Mouse (Mus musculus) lung, adult 18-20 months (tissue): Measurements from ENCODE around the gene Dhodh.

Experiments used
- DNase-seq, 2 experiments: peaks; one replicate each; pipeline ENCODE4 v3.0.0; 2022; ENCODE audit warnings: mixed read lengths in 2 of 2

The Dhodh gene

GRCm38 (mm10) chr8:109608271-109609152 lies at the start of gene Dhodh:
Gene Dhodh (minus strand): TSS chr8:109608673.
- DNase-seq, result peak; percentile 97

GRCm38 (mm10) chr8:109656860-109657259 lies 48.4 kb upstream of the Dhodh start:
- DNase-seq, result no peak

- DNase-seq, result no peak
Observed at GRCm38 (mm10) chr8:109650801-109651200, 42.3 kb upstream of the Dhodh start.

- DNase-seq, result no peak
Observed at GRCm38 (mm10) chr8:109648469-109648868, 40.0 kb upstream of the Dhodh start.

GRCm38 (mm10) chr8:109647331-109647730 lies 38.9 kb upstream of the Dhodh start:
- no peak for DNase-seq

- DNase-seq, result no peak
Observed at GRCm38 (mm10) chr8:109641236-109641635, 32.8 kb upstream of the Dhodh start.

GRCm38 (mm10) chr8:109640410-109640809 lies 31.9 kb upstream of the Dhodh start:
- no peak for DNase-seq

- DNase-seq, result no peak
Observed at GRCm38 (mm10) chr8:109638851-109639250, 30.4 kb upstream of the Dhodh start.

- no peak for DNase-seq
Observed at GRCm38 (mm10) chr8:109635146-109635545, 26.7 kb upstream of the Dhodh start.

- DNase-seq, result no peak
Observed at GRCm38 (mm10) chr8:109632498-109632897, 24.0 kb upstream of the Dhodh start.

- no peak for DNase-seq
Observed at GRCm38 (mm10) chr8:109628638-109629037, 20.2 kb upstream of the Dhodh start.

GRCm38 (mm10) chr8:109615569-109615968 lies 7.1 kb upstream of the Dhodh start:
- no peak for DNase-seq

- DNase-seq, result no peak
Observed at GRCm38 (mm10) chr8:109614243-109615210, 6.1 kb upstream of the Dhodh start, which contains the start of gene Pkd1l3. Gene Pkd1l3 (plus strand): TSS chr8:109614517.

GRCm38 (mm10) chr8:109609153-109609502 lies 655 bp upstream of the Dhodh start:
- peak; percentile 42 to 52 for DNase-seq

GRCm38 (mm10) chr8:109607650-109608049 lies 823 bp downstream of the Dhodh start:
- no peak for DNase-seq

- DNase-seq, result no peak
Observed at GRCm38 (mm10) chr8:109606725-109607124, 1.7 kb downstream of the Dhodh start.

GRCm38 (mm10) chr8:109595854-109596253 lies 12.6 kb downstream of the Dhodh start:
- DNase-seq, result peak; percentile 47 to 62

- peak; percentile 73 to 79 for DNase-seq
Observed at GRCm38 (mm10) chr8:109593117-109593788, 15.2 kb downstream of the Dhodh start.

- DNase-seq, result no peak
Observed at GRCm38 (mm10) chr8:109592164-109592563, 16.3 kb downstream of the Dhodh start.

GRCm38 (mm10) chr8:109591367-109591766 lies 17.1 kb downstream of the Dhodh start:
- no peak for DNase-seq

GRCm38 (mm10) chr8:109590901-109591300 lies 17.6 kb downstream of the Dhodh start:
- DNase-seq, result no peak

GRCm38 (mm10) chr8:109586972-109587504 lies 21.4 kb downstream of the Dhodh start:
- peak; percentile 90 to 93 for DNase-seq
